ENCODE assay signal across 8 mouse cellular contexts in genomic region chr12:77239390-77240061, GRCm38 (mm10). TPM values are rescaled to one million over a fixed set of nuclear protein-coding genes. Genes with fewer than 3 reads are reported as not detected.
A peak's percentile ranks its signal among the peaks of the same experiment; 100 is the strongest.
DNase-seq lines count a peak whose midpoint lies in the region; ATAC-seq and TF ChIP-seq lines count a peak whose summit lies in the region.

No protein-coding gene starts in this region.

- TF ChIP-seq CTCF in E14TG2a.4 (conservative IDR thresholded peaks at IDR 0.05; ENCODE audit: low read length) = no peak
- TF ChIP-seq CTCF in heart, postnatal 0 days (IDR thresholded peaks at IDR 0.05; ENCODE audit: low read depth) = no peak

- H3K4me1 ChIP-seq in E14TG2a.4 (replicated peaks; ENCODE audit: low read depth, low read length) = peaks cover 10% of the 10 kb centered on the region
- no peaks in the 10 kb centered on the region for H3K4me1 ChIP-seq in heart, postnatal 0 days (ENCODE audit: control insufficient read depth, insufficient read depth)
- peaks cover 3% of the 10 kb centered on the region for H3K4me1 ChIP-seq in limb, embryonic 12.5 days (replicated peaks)
- H3K4me1 ChIP-seq in neural tube, embryonic 12.5 days = no peaks in the 10 kb centered on the region; the same call in 1 of the 2 replicates

- H3K9me3 ChIP-seq in E14TG2a.4 (ENCODE audit: low read length) = no peaks in the 10 kb centered on the region
- no peaks in the 10 kb centered on the region for H3K9me3 ChIP-seq in heart, postnatal 0 days (replicated peaks; ENCODE audit: control insufficient read depth, low read length)
- no peaks in the 10 kb centered on the region for H3K9me3 ChIP-seq in limb, embryonic 12.5 days
- H3K9me3 ChIP-seq in neural tube, embryonic 12.5 days = no peaks in the 10 kb centered on the region

- peaks cover 7% of the 10 kb centered on the region; the same call in 1 of the 2 replicates for H3K27me3 ChIP-seq in E14TG2a.4 (ENCODE audit: insufficient read depth, low read length)
- no peaks in the 10 kb centered on the region for H3K27me3 ChIP-seq in heart, postnatal 0 days (ENCODE audit: control insufficient read depth, insufficient read depth, low read length)
- H3K27me3 ChIP-seq in limb, embryonic 12.5 days = no peaks in the 10 kb centered on the region
- no peaks in the 10 kb centered on the region for H3K27me3 ChIP-seq in neural tube, embryonic 12.5 days (replicated peaks)

- peak overlapping the region; percentile 85 for H3K9ac ChIP-seq in heart, postnatal 0 days (replicated peaks; ENCODE audit: low read depth, low read length)
- H3K9ac ChIP-seq in limb, embryonic 12.5 days (replicated peaks) = peak overlapping the region; percentile 90
- H3K9ac ChIP-seq in neural tube, embryonic 12.5 days = peak overlapping the region; percentile 87

- H3K27ac ChIP-seq in heart, postnatal 0 days (ENCODE audit: low read depth) = peak overlapping the region; percentile 96
- H3K27ac ChIP-seq in limb, embryonic 12.5 days = peak overlapping the region; percentile 92
- H3K27ac ChIP-seq in neural tube, embryonic 12.5 days = peak overlapping the region; percentile 98

- ATAC-seq in heart, postnatal 0 days (ENCODE audit: insufficient read depth, low read depth) = no peak
- ATAC-seq in limb, embryonic 12.5 days (ENCODE audit: insufficient number of reproducible peaks, insufficient read depth, low FRiP score, low TSS enrichment, low read depth) = peak; percentile 32; the same call in 1 of the 2 replicates
- peak; percentile 21 for ATAC-seq in neural tube, embryonic 12.5 days (ENCODE audit: low FRiP score, low read depth)

- H3K36me3 ChIP-seq in E14TG2a.4 (ENCODE audit: insufficient read depth, low read length) = no peaks in the 10 kb centered on the region
- no peaks in the 10 kb centered on the region for H3K36me3 ChIP-seq in heart, postnatal 0 days (replicated peaks; ENCODE audit: control insufficient read depth, insufficient read depth, low read length)
- H3K36me3 ChIP-seq in limb, embryonic 12.5 days = no peaks in the 10 kb centered on the region
- no peaks in the 10 kb centered on the region for H3K36me3 ChIP-seq in neural tube, embryonic 12.5 days

- DNase-seq in kidney, adult 18-20 months = peak; percentile 58
- no peak for DNase-seq in kidney, postnatal 36 days
- DNase-seq in cerebellum, adult 9-11 months = peak; percentile 73
- no peak for DNase-seq in heart, postnatal 0 days (ENCODE audit: low spot score)
- DNase-seq in ovary, postnatal 14 days (ENCODE audit: low spot score) = no peak

- peak overlapping the region; percentile 97 for H3K4me2 ChIP-seq in heart, postnatal 0 days (ENCODE audit: low read depth, low read length)
- H3K4me2 ChIP-seq in limb, embryonic 12.5 days = peak overlapping the region; percentile 92
- H3K4me2 ChIP-seq in neural tube, embryonic 12.5 days (replicated peaks) = peak overlapping the region; percentile 80

- no peak for TF ChIP-seq EP300 in heart, postnatal 0 days (IDR thresholded peaks at IDR 0.05; ENCODE audit: low read depth)

- peak overlapping the region; percentile 97 for H3K4me3 ChIP-seq in E14TG2a.4 (replicated peaks; ENCODE audit: low read length)
- H3K4me3 ChIP-seq in heart, postnatal 0 days (ENCODE audit: low read depth, low read length) = peak overlapping the region; percentile 91
- H3K4me3 ChIP-seq in limb, embryonic 12.5 days (replicated peaks) = peak overlapping the region; percentile 84
- peak overlapping the region; percentile 84 for H3K4me3 ChIP-seq in neural tube, embryonic 12.5 days

- WGBS in heart, postnatal 0 days = 2% methylated on average over 28 of the region's 29 CpGs
- WGBS in limb, embryonic 12.5 days = under 1% methylated on average over 29 of the region's 29 CpGs
- WGBS in neural tube, embryonic 12.5 days = under 1% methylated on average over 29 of the region's 29 CpGs

RNA-seq across cellular contexts. Expression of gene Fut8, which starts 1.6 kb away (rescaled TPM):
- total RNA-seq in heart, postnatal 0 days (2014; rRNA removed; ENCODE audit: low replicate concordance) = 12.7 and 20.2 TPM in 2 replicates
- polyA plus RNA-seq in heart, postnatal 0 days (2015; fragmentation: Nextera tagmentation; extraction: Ambion mirVana) = 11.1 and 11.5 TPM in 2 replicates
- polyA plus RNA-seq in limb, embryonic 12.5 days (2016; fragmentation: Nextera tagmentation; extraction: Ambion mirVana) = 26.2 and 30.0 TPM in 2 replicates
- polyA plus RNA-seq in neural tube, embryonic 12.5 days (2016; fragmentation: Nextera tagmentation; extraction: Ambion mirVana) = 38.9 and 42.6 TPM in 2 replicates

Comparison
In these comparisons a context has a peak if more than half of its experiments do, and no peak if none do; other contexts are left out.
1. DNase-seq: peak in kidney, adult 18-20 months (single experiment) and cerebellum, adult 9-11 months (single experiment); none in kidney, postnatal 36 days (0 of 2), heart, postnatal 0 days (single experiment) and ovary, postnatal 14 days (single experiment).
2. Peak in every context shown above with its lines, with median percentiles within 50 percentile points of each other: H3K4me3 ChIP-seq, H3K27ac ChIP-seq, H3K4me2 ChIP-seq and H3K9ac ChIP-seq.